Comparison of ENCODE assay signal across 8 mouse cellular contexts in the genomic region with DNA sequence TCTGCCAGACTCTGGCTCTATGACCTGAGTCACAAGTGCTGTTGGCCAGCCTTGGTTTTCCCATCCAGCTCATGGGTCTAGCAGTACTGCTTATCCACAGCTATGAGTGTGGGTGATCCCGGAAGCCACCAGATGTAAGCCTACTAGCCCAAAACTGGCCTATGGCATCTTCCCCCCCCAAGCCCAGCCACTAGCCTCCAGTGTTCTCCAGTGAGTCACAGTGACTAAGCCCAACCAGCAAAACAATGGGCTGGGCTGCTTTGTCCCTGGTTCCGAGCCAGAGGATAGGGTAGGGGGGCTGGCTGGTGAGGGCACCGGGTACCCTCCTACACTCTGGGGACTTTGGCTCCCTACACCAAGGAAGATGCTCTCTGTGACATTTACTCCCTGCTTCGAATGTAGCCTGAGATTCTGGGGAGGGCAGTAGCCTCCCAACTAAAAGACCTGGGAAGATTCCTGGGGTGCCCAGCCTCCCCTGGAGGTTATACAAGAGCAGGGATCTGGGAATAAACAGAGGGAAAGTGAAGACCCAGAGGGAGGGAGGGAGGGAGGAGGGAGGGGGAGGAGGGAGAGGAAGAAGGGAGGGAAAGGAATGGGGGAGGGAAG. TPM values are rescaled to one million over a fixed set of nuclear protein-coding genes. Genes with fewer than 3 reads are reported as not detected.
DNase-seq lines count a peak whose midpoint lies in the region; ATAC-seq and TF ChIP-seq lines count a peak whose summit lies in the region.

No protein-coding gene starts in this region.

- H3K9me3 ChIP-seq in kidney, embryonic 14.5 days (ENCODE audit: control insufficient read depth, low read length), result no peaks in the 10 kb centered on the region
- H3K9me3 ChIP-seq in intestine, postnatal 0 days (ENCODE audit: control insufficient read depth), result no peaks in the 10 kb centered on the region
- H3K9me3 ChIP-seq in midbrain, embryonic 14.5 days (ENCODE audit: control insufficient read depth, low read length), result no peaks in the 10 kb centered on the region

- ATAC-seq in kidney, embryonic 14.5 days (ENCODE audit: low FRiP score, low TSS enrichment), result peak; percentile 82
- 0 out of 2 replicates have a peak, but pooled peaks have one; percentile 28 for ATAC-seq in granulocyte monocyte progenitor cell, adult 5-6 weeks (replicated peaks; ENCODE audit: poor library complexity, severe bottlenecking)
- ATAC-seq in intestine, postnatal 0 days, result peak; percentile 36; the same call in 1 of the 2 replicates
- ATAC-seq in midbrain, embryonic 14.5 days (ENCODE audit: low FRiP score, low TSS enrichment), result no peak
- no peak for ATAC-seq in erythroid progenitor cell, adult 5-6 weeks (replicated peaks; ENCODE audit: low FRiP score, poor library complexity, severe bottlenecking)

- 9% methylated on average over 4 of the region's 4 CpGs for WGBS in kidney, embryonic 14.5 days
- 22% methylated on average over 4 of the region's 4 CpGs for WGBS in intestine, postnatal 0 days
- WGBS in midbrain, embryonic 14.5 days, result 23% methylated on average over 4 of the region's 4 CpGs

- H3K4me2 ChIP-seq in kidney, embryonic 14.5 days (replicated peaks; ENCODE audit: low read depth, low read length), result peak overlapping the region; percentile 56; the same call in 1 of the 2 replicates
- peak overlapping the region; percentile 43; the same call in 1 of the 2 replicates for H3K4me2 ChIP-seq in intestine, postnatal 0 days (replicated peaks; ENCODE audit: low read depth)
- no peak overlapping the region for H3K4me2 ChIP-seq in midbrain, embryonic 14.5 days (ENCODE audit: low read length)

- no peaks in the 10 kb centered on the region for H3K36me3 ChIP-seq in kidney, embryonic 14.5 days (ENCODE audit: control insufficient read depth, insufficient read depth, low read length)
- H3K36me3 ChIP-seq in intestine, postnatal 0 days (ENCODE audit: control insufficient read depth, insufficient read depth), result no peaks in the 10 kb centered on the region
- H3K36me3 ChIP-seq in midbrain, embryonic 14.5 days (ENCODE audit: control insufficient read depth, insufficient read depth, low read length), result no peaks in the 10 kb centered on the region

- peak overlapping the region; percentile 72; the same call in 1 of the 2 replicates for H3K9ac ChIP-seq in kidney, embryonic 14.5 days (ENCODE audit: low read depth, low read length)
- H3K9ac ChIP-seq in intestine, postnatal 0 days (ENCODE audit: low read depth, low read length), result no peak overlapping the region
- H3K9ac ChIP-seq in midbrain, embryonic 14.5 days (replicated peaks; ENCODE audit: low read length), result no peak overlapping the region

- H3K4me1 ChIP-seq in kidney, embryonic 14.5 days (ENCODE audit: control insufficient read depth, insufficient read depth, low read length), result peaks cover 56% of the 10 kb centered on the region
- no peaks in the 10 kb centered on the region for H3K4me1 ChIP-seq in intestine, postnatal 0 days (replicated peaks; ENCODE audit: control insufficient read depth, insufficient read depth, low read length)
- H3K4me1 ChIP-seq in midbrain, embryonic 14.5 days (ENCODE audit: control insufficient read depth, insufficient read depth, low read length), result no peaks in the 10 kb centered on the region

- no peak for TF ChIP-seq CTCF in intestine, postnatal 0 days (IDR thresholded peaks at IDR 0.05; ENCODE audit: low read depth)

- DNase-seq in kidney, adult 18-20 months, result no peak
- DNase-seq in adipocyte (ENCODE audit: low spot score), result peak; percentile 79
- DNase-seq in midbrain, embryonic 14.5 days, result peak; percentile 36
- no peak for DNase-seq in cerebellum, adult 9-11 months

- H3K4me3 ChIP-seq in kidney, embryonic 14.5 days (ENCODE audit: low read length), result no peak overlapping the region
- no peak overlapping the region for H3K4me3 ChIP-seq in intestine, postnatal 0 days (ENCODE audit: low read depth, low read length)
- H3K4me3 ChIP-seq in midbrain, embryonic 14.5 days (replicated peaks; ENCODE audit: low read depth, low read length), result no peak overlapping the region

- H3K27ac ChIP-seq in kidney, embryonic 14.5 days (ENCODE audit: low read depth, low read length), result peak overlapping the region; percentile 95
- H3K27ac ChIP-seq in intestine, postnatal 0 days (ENCODE audit: low read depth, low read length), result peak overlapping the region; percentile 73
- no peak overlapping the region for H3K27ac ChIP-seq in midbrain, embryonic 14.5 days (replicated peaks; ENCODE audit: low read depth, low read length)

- H3K27me3 ChIP-seq in kidney, embryonic 14.5 days (ENCODE audit: control insufficient read depth, insufficient read depth, low read length), result no peaks in the 10 kb centered on the region
- no peaks in the 10 kb centered on the region for H3K27me3 ChIP-seq in intestine, postnatal 0 days (replicated peaks; ENCODE audit: control insufficient read depth, insufficient read depth, low read length)
- H3K27me3 ChIP-seq in midbrain, embryonic 14.5 days (ENCODE audit: control insufficient read depth, insufficient read depth, low read length), result no peaks in the 10 kb centered on the region

RNA-seq across cellular contexts. Expression of a gene that starts 10.3 kb away (rescaled TPM):
- polyA plus RNA-seq in kidney, embryonic 14.5 days (2014; fragmentation: Nextera tagmentation; extraction: Ambion mirVana), result 92.8 and 124 TPM in 2 replicates
- total RNA-seq in granulocyte monocyte progenitor cell, adult 5-6 weeks (2014; fragmentation: Nextera tagmentation), result 41.4 and 58.5 TPM in 2 replicates
- total RNA-seq in granulocyte monocyte progenitor cell, adult 5-6 weeks (2017), result 50.3 and 51.9 TPM in 2 replicates
- 55.2 and 61.8 TPM in 2 replicates for polyA plus RNA-seq in intestine, postnatal 0 days (2015; fragmentation: Nextera tagmentation; extraction: Ambion mirVana)
- 2.7 and 8.0 TPM in 2 replicates for polyA plus RNA-seq in midbrain, embryonic 14.5 days (2014; fragmentation: Nextera tagmentation; extraction: Ambion mirVana)
- 88.0 and 115 TPM in 2 replicates for total RNA-seq in erythroid progenitor cell, adult 5-6 weeks (2015; ENCODE audit: low replicate concordance)
- 64.5 and 76.5 TPM in 2 replicates for total RNA-seq in erythroid progenitor cell, adult 5-6 weeks (2017; ENCODE audit: low replicate concordance)

RNA-seq across cellular contexts. Expression of a gene that starts 27.7 kb away (rescaled TPM):
- polyA plus RNA-seq in kidney, embryonic 14.5 days (2014; fragmentation: Nextera tagmentation; extraction: Ambion mirVana), result 3.2 and 3.5 TPM in 2 replicates
- not detected in 2 replicates for total RNA-seq in granulocyte monocyte progenitor cell, adult 5-6 weeks (2014; fragmentation: Nextera tagmentation)
- not detected in 2 replicates for total RNA-seq in granulocyte monocyte progenitor cell, adult 5-6 weeks (2017)
- polyA plus RNA-seq in intestine, postnatal 0 days (2015; fragmentation: Nextera tagmentation; extraction: Ambion mirVana), result 3.0 TPM in 2 replicates
- polyA plus RNA-seq in midbrain, embryonic 14.5 days (2014; fragmentation: Nextera tagmentation; extraction: Ambion mirVana), result 1.1 TPM in 1 of 2 replicates, not detected in the other
- not detected in 2 replicates for total RNA-seq in erythroid progenitor cell, adult 5-6 weeks (2015; ENCODE audit: low replicate concordance)
- total RNA-seq in erythroid progenitor cell, adult 5-6 weeks (2017; ENCODE audit: low replicate concordance), result not detected in 2 replicates

RNA-seq across cellular contexts. Expression of a gene that starts 29.3 kb away (rescaled TPM):
- 3.1 and 3.7 TPM in 2 replicates for polyA plus RNA-seq in kidney, embryonic 14.5 days (2014; fragmentation: Nextera tagmentation; extraction: Ambion mirVana)
- total RNA-seq in granulocyte monocyte progenitor cell, adult 5-6 weeks (2014; fragmentation: Nextera tagmentation), result 5.6 and 6.0 TPM in 2 replicates
- 3.0 and 8.1 TPM in 2 replicates for total RNA-seq in granulocyte monocyte progenitor cell, adult 5-6 weeks (2017)
- polyA plus RNA-seq in intestine, postnatal 0 days (2015; fragmentation: Nextera tagmentation; extraction: Ambion mirVana), result 1.9 and 2.4 TPM in 2 replicates
- not detected in 2 replicates for polyA plus RNA-seq in midbrain, embryonic 14.5 days (2014; fragmentation: Nextera tagmentation; extraction: Ambion mirVana)
- total RNA-seq in erythroid progenitor cell, adult 5-6 weeks (2015; ENCODE audit: low replicate concordance), result not detected in 2 replicates
- not detected in 2 replicates for total RNA-seq in erythroid progenitor cell, adult 5-6 weeks (2017; ENCODE audit: low replicate concordance)

RNA-seq across cellular contexts. Expression of a gene that starts 36.3 kb away (rescaled TPM):
- not detected in 2 replicates for polyA plus RNA-seq in kidney, embryonic 14.5 days (2014; fragmentation: Nextera tagmentation; extraction: Ambion mirVana)
- not detected in 2 replicates for total RNA-seq in granulocyte monocyte progenitor cell, adult 5-6 weeks (2014; fragmentation: Nextera tagmentation)
- total RNA-seq in granulocyte monocyte progenitor cell, adult 5-6 weeks (2017), result not detected in 2 replicates
- polyA plus RNA-seq in intestine, postnatal 0 days (2015; fragmentation: Nextera tagmentation; extraction: Ambion mirVana), result 0.60 and 1.3 TPM in 2 replicates
- not detected in 2 replicates for polyA plus RNA-seq in midbrain, embryonic 14.5 days (2014; fragmentation: Nextera tagmentation; extraction: Ambion mirVana)
- total RNA-seq in erythroid progenitor cell, adult 5-6 weeks (2015; ENCODE audit: low replicate concordance), result not detected in 2 replicates
- not detected in 2 replicates for total RNA-seq in erythroid progenitor cell, adult 5-6 weeks (2017; ENCODE audit: low replicate concordance)

Comparison
In these comparisons a context has a peak if more than half of its experiments do, and no peak if none do; other contexts are left out.
1. ATAC-seq: peak in kidney, embryonic 14.5 days (single experiment), granulocyte monocyte progenitor cell, adult 5-6 weeks (single experiment) and intestine, postnatal 0 days (single experiment); none in midbrain, embryonic 14.5 days (single experiment) and erythroid progenitor cell, adult 5-6 weeks (single experiment).
2. DNase-seq: peak in adipocyte (single experiment) and midbrain, embryonic 14.5 days (single experiment); none in kidney, adult 18-20 months (single experiment) and cerebellum, adult 9-11 months (single experiment).